Mouse (Mus musculus) stomach, postnatal 0 days (tissue): Measurements from ENCODE around the gene Aqp12. TPM values are rescaled to one million over a fixed set of nuclear protein-coding genes. Genes with fewer than 3 reads are reported as not detected.

Source experiments
- ATAC-seq: fragments of 200-750 bp; cut with Nextera tagmentation; 2 replicates; pipeline ENCODE4 v1.8.0; 2017; ENCODE audit not compliant: low FRiP score, low TSS enrichment
- DNase-seq: peaks from one replicate; pipeline ENCODE4 v3.0.0-alpha.2; 2016; ENCODE audit warnings: low spot score
- H3K27ac ChIP-seq: fragments of 300-500 bp; sonication (generic); replicated peaks from 2 replicates; pipeline ENCODE4 v1.5.1; 2014; ENCODE audit warnings: mild to moderate bottlenecking, control low read depth
- H3K27me3 ChIP-seq: fragments of 300-500 bp; sonication (generic); 2 replicates; pipeline ENCODE4 v1.6.1; 2014; ENCODE audit warnings: low read length; ENCODE audit not compliant: control insufficient read depth, insufficient read depth
- H3K36me3 ChIP-seq: fragments of 300-500 bp; sonication (generic); 2 replicates; pipeline ENCODE4 v1.6.1; 2014; ENCODE audit warnings: low read length, mixed read lengths; ENCODE audit not compliant: control insufficient read depth, insufficient read depth
- H3K4me1 ChIP-seq: fragments of 300-500 bp; sonication (generic); replicated peaks from 2 replicates; pipeline ENCODE4 v1.6.1; 2014; ENCODE audit warnings: antibody characterized with exemption; ENCODE audit not compliant: control insufficient read depth, insufficient read depth
- H3K4me2 ChIP-seq: fragments of 300-500 bp; sonication (generic); replicated peaks from 2 replicates; pipeline ENCODE4 v1.6.1; 2014; ENCODE audit warnings: low read depth, mild to moderate bottlenecking, control low read depth, moderate library complexity
- H3K4me3 ChIP-seq: fragments of 300-500 bp; sonication (generic); 2 replicates; pipeline ENCODE4 v1.5.1; 2014; ENCODE audit warnings: low read depth, low read length, control low read depth
- H3K9ac ChIP-seq: fragments of 300-500 bp; sonication (generic); 2 replicates; pipeline ENCODE4 v1.6.1; 2014; ENCODE audit warnings: mild to moderate bottlenecking, low read length, control low read depth, mixed read lengths
- H3K9me3 ChIP-seq: fragments of 300-500 bp; sonication (generic); 2 replicates; pipeline ENCODE4 v1.6.1; 2016; ENCODE audit warnings: low read length; ENCODE audit not compliant: control insufficient read depth
- CTCF ChIP-seq: IDR thresholded peaks from 2 replicates; pipeline ENCODE4 v1.5.1; 2016; ENCODE audit warnings: antibody characterized with exemption, low read depth, mild to moderate bottlenecking, moderate library complexity
- EP300 ChIP-seq: optimal IDR thresholded peaks from 2 replicates; pipeline ENCODE3; 2016; ENCODE audit warnings: antibody characterized with exemption
- WGBS: fragments of 180-500 bp; shearing (Covaris S2); extraction: QIAGEN DNeasy Blood & Tissue Kit; methylation state at CpG from one replicate; pipeline ENCODE4 v1.1.7; 2014; 5-methylcytosine and 5-hydroxymethylcytosine counted together
- polyA plus RNA-seq: library from polyadenylated mRNA; unstranded; fragments of >200 nt; fragmentation: Nextera tagmentation; extraction: Ambion mirVana; gene quantifications from 2 replicates; pipeline ENCODE4 v1.2.1, GENCODE M21; 2015

Aqp12 gene
- polyA plus RNA-seq, 1 experiment from 2014 or later: not detected

GRCm38 (mm10) chr1:93026600-93026999 lies 20.5 kb downstream of the Aqp12 start:
- H3K4me3 ChIP-seq: no peak overlapping the region
- no peaks in the 10 kb centered on the region for H3K9me3 ChIP-seq
- ATAC-seq (no peak), DNase-seq (no peak)
- no peak overlapping the region for H3K9ac ChIP-seq
- TF ChIP-seq CTCF (no peak), EP300 (no peak)
- WGBS: 89% methylated on average over 8 of the region's 8 CpGs
- no peak overlapping the region for H3K27ac ChIP-seq
- no peak overlapping the region for H3K4me2 ChIP-seq
- no peaks in the 10 kb centered on the region for H3K27me3 ChIP-seq
- no peaks in the 10 kb centered on the region for H3K36me3 ChIP-seq
- no peaks in the 10 kb centered on the region for H3K4me1 ChIP-seq

- H3K9me3 ChIP-seq: no peaks in the 10 kb centered on the region
- TF ChIP-seq EP300 (no peak), CTCF (peak; percentile 27; the same call in 1 of the 2 replicates)
- no peak overlapping the region for H3K27ac ChIP-seq
- H3K27me3 ChIP-seq: no peaks in the 10 kb centered on the region
- DNase-seq (no peak), ATAC-seq (no peak)
- H3K4me2 ChIP-seq: no peak overlapping the region
- H3K4me3 ChIP-seq: no peak overlapping the region
- WGBS: 93% methylated on average over 10 of the region's 10 CpGs
- no peaks in the 10 kb centered on the region for H3K4me1 ChIP-seq
- no peaks in the 10 kb centered on the region for H3K36me3 ChIP-seq
- H3K9ac ChIP-seq: no peak overlapping the region
Observed at GRCm38 (mm10) chr1:93029387-93029786, 23.3 kb downstream of the Aqp12 start.

- ATAC-seq (no peak), DNase-seq (no peak)
- WGBS: 58% methylated on average over 2 of the region's 2 CpGs
- no peak for TF ChIP-seq CTCF
- no peak for TF ChIP-seq EP300
- H3K9me3 ChIP-seq: no peaks in the 10 kb centered on the region
- no peak overlapping the region for H3K27ac ChIP-seq
- no peaks in the 10 kb centered on the region for H3K4me1 ChIP-seq
- no peak overlapping the region for H3K4me3 ChIP-seq
- H3K4me2 ChIP-seq: no peak overlapping the region
- no peaks in the 10 kb centered on the region for H3K27me3 ChIP-seq
- no peak overlapping the region for H3K9ac ChIP-seq
- H3K36me3 ChIP-seq: no peaks in the 10 kb centered on the region
Observed at GRCm38 (mm10) chr1:93030060-93030459, 23.9 kb downstream of the Aqp12 start.

GRCm38 (mm10) chr1:93031199-93031598 lies 25.1 kb downstream of the Aqp12 start:
- H3K4me3 ChIP-seq: no peak overlapping the region
- H3K4me1 ChIP-seq: no peaks in the 10 kb centered on the region
- TF ChIP-seq CTCF (no peak), EP300 (no peak)
- H3K27me3 ChIP-seq: no peaks in the 10 kb centered on the region
- H3K9ac ChIP-seq: no peak overlapping the region
- no peak overlapping the region for H3K4me2 ChIP-seq
- no peak overlapping the region for H3K27ac ChIP-seq
- ATAC-seq: no peak
- no peaks in the 10 kb centered on the region for H3K36me3 ChIP-seq
- DNase-seq: no peak
- no peaks in the 10 kb centered on the region for H3K9me3 ChIP-seq
- 85% methylated on average over 3 of the region's 3 CpGs for WGBS

GRCm38 (mm10) chr1:93033989-93034388 lies 27.9 kb downstream of the Aqp12 start:
- H3K27ac ChIP-seq: no peak overlapping the region
- peak; percentile 46 for DNase-seq
- peak; percentile 33; the same call in 1 of the 2 replicates for ATAC-seq

GRCm38 (mm10) chr1:93035981-93036380 lies 29.8 kb downstream of the Aqp12 start:
- Histone ChIP-seq H3K36me3 (no peaks in the 10 kb centered on the region), H3K4me1 (no peaks in the 10 kb centered on the region), H3K4me3 (no peak overlapping the region), H3K27ac (no peak overlapping the region), H3K4me2 (no peak overlapping the region), H3K27me3 (no peaks in the 10 kb centered on the region), H3K9me3 (no peaks in the 10 kb centered on the region), H3K9ac (no peak overlapping the region)
- no peak for ATAC-seq
- DNase-seq: no peak
- TF ChIP-seq EP300: no peak
- no peak for TF ChIP-seq CTCF
- WGBS: 55% methylated on average over 4 of the region's 4 CpGs

More at GRCm38 (mm10) chr1:93033989-93034388, 27.9 kb downstream of the Aqp12 start:
- Histone ChIP-seq H3K4me3 (no peak overlapping the region), H3K27me3 (no peaks in the 10 kb centered on the region), H3K4me2 (no peak overlapping the region), H3K4me1 (no peaks in the 10 kb centered on the region), H3K36me3 (no peaks in the 10 kb centered on the region), H3K9ac (no peak overlapping the region), H3K9me3 (no peaks in the 10 kb centered on the region)
- TF ChIP-seq EP300 (no peak), CTCF (peak; percentile 48)
- WGBS: 44% methylated on average over 8 of the region's 8 CpGs
